Mouse (Mus musculus): ENCODE measurements around the gene Tes.

GRCm38 (mm10) chr6:17025886-17026285 is 39.1 kb upstream of the Tes start:
- TF ChIP-seq CTCF (IDR thresholded peaks at IDR 0.05; ENCODE audit: low read depth) (no peak), EP300 (IDR thresholded peaks at IDR 0.05; ENCODE audit: low read depth) (no peak)

Data from heart, postnatal 0 days (tissue).